Mouse (Mus musculus) lung, postnatal 0 days (tissue): ENCODE measurements around the gene Kifc1.

Experiments
- CTCF ChIP-seq: IDR thresholded peaks from 2 replicates; pipeline ENCODE4 v1.5.1; 2016; ENCODE audit warnings: antibody characterized with exemption, mild to moderate bottlenecking
- EP300 ChIP-seq: IDR thresholded peaks from 2 replicates; pipeline ENCODE4 v1.6.1; 2016; ENCODE audit warnings: antibody characterized with exemption, mild to moderate bottlenecking, control low read depth

DNA sequence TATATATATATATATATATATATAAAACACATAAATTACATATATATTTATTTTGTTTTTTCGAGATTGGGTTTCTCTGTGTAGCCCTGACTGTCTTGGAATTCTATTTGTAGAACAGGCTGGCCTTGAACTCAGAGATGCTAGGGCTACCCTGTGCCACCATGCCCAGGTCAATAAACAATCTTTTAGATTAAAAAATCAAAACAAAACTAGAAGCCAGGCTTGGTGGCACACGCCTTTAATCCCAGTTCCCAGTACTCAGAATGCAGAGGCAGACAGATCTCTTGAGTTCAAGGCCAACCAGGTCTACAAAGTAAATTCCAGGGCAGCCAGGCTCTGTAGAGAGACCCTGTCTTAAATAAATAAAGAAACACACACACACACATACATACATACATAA lies 896 bp upstream of the Kifc1 start:
- no peak for TF ChIP-seq CTCF
- TF ChIP-seq EP300, result no peak
